Mouse (Mus musculus) adrenal gland, postnatal 14 days (tissue): ENCODE measurements at regions not wholly inside any gene's neighbourhood (a gene's known extent, or its start where the extent isn't known, plus 50 kb on each side); places are given as distances from the start of the nearest gene placed in this dataset.

Source experiments
- DNase-seq: peaks from one replicate; pipeline ENCODE4 v3.0.0; 2021; ENCODE audit warnings: mixed read lengths

GRCm38 (mm10) chr1:137428110-137428509, 467.9 kb upstream of the Nr5a2 start:
- no peak for DNase-seq

- DNase-seq, result no peak
These were observed 458.1 kb upstream of the Nr5a2 start for GRCm38 (mm10) chr1:137418388-137418787.

- DNase-seq, result no peak
These were observed 436.5 kb upstream of the Nr5a2 start for GRCm38 (mm10) chr1:137396736-137397135.

DNA sequence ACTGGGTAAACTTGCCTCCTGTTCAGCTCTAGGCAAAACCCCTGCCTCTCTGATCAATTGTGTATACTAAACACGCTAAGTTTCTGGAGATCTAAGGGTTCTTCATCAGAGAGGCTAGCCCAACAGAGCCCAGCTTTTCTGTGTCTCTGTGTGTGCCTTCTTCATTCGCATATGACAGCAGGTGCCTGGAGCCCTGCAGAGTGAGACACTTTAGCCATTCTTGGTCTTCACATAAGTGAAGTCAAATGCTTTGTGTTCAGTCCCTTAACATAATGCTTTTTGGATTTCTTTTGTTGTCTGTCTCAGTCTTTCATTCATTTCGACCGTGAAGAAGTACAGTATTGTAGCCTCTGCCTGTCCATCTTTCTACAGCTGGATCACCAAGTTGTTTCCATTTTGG, 427.3 kb upstream of the Nr5a2 start:
- no peak for DNase-seq

DNA sequence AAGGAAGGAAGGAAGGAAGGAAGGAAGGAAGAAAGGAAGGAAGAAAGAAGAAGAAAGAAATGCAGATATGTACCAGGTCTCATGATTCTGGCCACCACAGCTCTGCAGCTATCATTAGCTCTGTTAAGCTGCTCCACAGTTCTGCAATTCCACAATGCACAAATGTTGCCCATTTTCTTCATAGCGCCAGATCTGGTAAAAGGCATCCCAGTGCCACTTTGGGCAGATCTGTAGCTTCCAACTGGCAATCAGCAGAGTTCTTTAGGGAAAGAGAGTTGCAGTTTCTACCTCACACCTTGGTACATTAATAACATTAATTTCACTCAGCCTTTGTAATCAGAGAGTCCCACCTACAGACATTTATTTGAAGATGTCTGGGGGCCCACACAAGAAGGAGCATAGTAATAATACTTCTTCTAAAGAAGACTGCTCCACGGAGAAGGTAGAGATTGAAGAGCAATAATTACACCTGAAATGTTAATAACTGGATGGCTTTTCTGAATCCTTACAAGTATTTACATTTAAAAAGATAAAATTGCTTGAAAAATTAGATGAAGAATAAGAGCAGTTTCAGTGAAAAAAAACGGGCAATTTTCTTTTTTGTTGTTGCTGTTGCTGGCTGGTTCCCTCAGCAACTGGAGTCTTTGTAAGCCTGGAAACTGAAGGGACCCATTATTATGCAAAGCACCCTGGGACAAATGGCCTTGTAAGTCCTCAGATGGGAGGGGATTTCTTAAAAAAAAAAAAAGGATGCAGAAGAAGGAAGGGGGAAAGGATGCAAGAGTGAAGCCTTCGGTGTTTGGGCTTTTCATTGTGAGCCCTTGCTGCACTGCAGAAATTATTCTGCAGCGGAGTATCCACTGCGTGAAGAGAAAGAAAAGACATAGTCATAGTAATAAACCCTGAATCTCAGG, 418.1 kb upstream of the Nr5a2 start:
- no peak for DNase-seq

GRCm38 (mm10) chr1:137376685-137377084, 416.4 kb upstream of the Nr5a2 start:
- no peak for DNase-seq

GRCm38 (mm10) chr1:137374641-137375040, 414.4 kb upstream of the Nr5a2 start:
- DNase-seq, result peak; percentile 43

DNA sequence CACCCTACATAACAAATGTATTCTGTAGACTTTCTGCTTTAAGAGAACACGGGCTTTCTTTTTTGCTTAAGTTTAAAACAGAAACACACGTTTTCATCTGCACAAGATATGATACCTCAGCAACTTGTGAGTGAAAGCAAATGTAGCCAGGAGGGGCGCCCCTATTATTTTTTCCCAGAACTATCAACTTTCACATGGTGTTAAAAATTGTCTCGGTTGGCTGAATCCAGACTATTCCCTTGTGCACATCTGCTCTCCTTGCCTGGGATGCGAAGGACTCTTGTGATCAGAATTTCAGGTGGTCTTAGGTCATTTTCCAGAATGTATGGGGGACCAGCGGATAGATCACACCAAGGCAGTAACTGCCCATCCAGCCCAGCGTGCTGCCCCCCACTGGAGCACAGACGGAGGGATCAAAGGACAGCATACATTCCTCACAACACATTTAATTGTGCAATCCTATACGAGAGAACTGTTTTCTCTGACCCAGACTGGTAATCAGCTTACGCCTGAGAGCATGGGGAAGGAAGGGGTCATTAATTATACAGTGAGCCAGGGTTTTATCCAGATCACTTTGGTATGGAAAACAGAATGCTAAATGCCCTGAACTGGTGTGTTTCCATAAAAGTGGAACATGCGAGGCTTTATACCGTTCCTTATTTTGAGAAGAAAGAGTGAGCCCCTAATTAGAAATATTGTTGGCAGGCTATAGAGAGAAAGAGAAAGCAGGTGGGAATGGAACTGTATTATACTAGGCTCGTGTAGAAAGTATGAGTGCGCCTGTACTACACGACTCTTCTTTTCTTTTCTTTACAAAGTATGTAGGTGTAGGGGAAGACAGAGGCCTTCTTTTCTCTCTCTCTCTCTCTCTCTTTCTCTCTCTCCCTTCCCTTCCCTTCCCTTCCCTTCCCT, 413.5 kb upstream of the Nr5a2 start:
- no peak for DNase-seq

DNA sequence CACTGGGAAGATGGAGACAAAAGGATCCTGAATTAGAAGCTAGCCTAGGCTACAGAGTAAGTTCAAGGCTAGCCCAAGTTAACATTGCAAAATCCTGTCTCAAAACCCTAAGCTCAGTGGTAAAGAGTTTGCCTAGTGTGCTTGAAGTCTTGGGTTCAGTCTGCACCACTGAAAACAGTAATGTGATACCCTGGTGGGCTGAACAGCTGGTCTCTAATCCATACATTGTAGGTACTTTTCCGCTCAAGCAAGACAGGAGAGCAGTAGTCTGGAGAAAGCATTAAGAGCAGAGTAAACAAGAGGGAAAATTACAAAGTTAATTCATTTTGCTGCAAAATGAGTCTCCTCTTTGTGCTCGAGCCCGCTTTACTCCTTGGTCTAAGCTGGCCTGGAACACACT, 412.0 kb upstream of the Nr5a2 start:
- DNase-seq, result no peak

- no peak for DNase-seq
These were observed 404.1 kb upstream of the Nr5a2 start for GRCm38 (mm10) chr1:137364396-137364795.

GRCm38 (mm10) chr1:137363969-137364368, 403.7 kb upstream of the Nr5a2 start:
- DNase-seq, result no peak

- no peak for DNase-seq
These were observed 403.3 kb upstream of the Nr5a2 start for GRCm38 (mm10) chr1:137363561-137363960.

DNA sequence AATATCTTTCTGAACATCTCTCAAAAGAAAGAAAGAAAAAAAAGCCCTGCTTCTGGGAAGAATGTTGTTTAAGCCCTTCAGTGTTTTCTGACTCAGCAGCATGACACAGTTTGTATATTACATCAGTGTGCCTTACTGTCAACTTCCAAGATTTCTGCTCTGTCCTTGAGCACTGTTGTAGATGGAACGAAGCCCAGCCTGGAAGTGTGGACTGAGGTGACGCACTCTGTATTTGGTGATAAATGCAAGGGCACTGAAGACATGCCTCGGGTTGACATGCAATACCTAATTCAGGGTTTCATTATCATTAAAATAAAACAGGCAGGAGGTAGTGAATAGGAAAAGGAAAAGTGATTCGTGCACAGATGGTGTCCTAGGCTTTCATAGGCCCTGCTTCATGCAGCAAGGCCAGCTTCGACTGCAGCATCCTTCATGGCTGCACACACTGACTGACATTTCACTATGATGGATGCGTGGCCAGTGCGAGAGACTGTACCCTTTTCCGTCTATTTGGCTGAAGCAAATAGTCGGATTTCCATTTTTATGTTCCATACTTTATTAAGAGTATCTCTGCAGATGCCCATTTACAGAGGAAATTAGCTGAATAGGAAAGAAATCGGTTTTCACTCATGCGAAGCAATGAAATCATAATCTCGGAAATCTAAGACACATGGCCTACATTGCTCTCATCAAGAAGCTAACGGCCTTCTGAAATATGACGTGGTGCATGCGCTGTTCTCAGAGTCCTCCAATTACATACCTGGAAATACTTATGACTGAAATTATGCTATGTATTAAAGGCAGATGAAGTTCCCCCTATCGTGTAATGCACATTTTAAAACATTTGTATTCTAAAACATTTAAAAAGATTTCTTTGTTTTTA, 400.7 kb upstream of the Nr5a2 start:
- DNase-seq, result peak; percentile 84

DNA sequence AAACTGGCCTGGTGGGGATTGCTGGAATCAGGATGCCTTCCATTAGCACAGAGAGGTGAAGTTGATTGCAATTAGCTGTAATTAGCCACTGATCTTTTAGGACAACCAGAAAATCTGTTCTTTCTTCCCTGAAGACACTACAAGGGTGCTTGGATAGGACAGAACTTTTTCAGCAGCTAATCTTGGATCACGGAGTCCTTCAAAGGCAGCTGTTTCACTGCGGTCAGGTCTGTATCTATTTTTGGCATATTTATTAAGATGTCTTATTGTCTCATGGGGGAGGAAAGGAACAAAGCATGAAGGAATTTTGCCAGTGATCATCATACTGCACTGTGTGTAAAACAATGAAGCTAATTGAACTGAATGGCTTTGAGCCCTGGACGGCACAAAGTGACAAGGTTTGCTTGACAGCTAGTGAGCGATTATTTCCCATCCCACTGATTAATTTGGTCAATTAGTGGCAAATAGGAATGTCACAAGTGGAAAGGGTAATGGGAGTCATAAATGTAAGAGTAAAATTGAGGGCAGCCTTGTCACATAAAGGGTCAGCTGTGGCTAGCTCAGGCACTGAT, 395.8 kb upstream of the Nr5a2 start:
- no peak for DNase-seq

- DNase-seq, result no peak
These were observed 392.3 kb upstream of the Nr5a2 start for GRCm38 (mm10) chr1:137352390-137353027.

GRCm38 (mm10) chr1:137334137-137334536, 373.9 kb upstream of the Nr5a2 start:
- DNase-seq, result peak; percentile 6

DNA sequence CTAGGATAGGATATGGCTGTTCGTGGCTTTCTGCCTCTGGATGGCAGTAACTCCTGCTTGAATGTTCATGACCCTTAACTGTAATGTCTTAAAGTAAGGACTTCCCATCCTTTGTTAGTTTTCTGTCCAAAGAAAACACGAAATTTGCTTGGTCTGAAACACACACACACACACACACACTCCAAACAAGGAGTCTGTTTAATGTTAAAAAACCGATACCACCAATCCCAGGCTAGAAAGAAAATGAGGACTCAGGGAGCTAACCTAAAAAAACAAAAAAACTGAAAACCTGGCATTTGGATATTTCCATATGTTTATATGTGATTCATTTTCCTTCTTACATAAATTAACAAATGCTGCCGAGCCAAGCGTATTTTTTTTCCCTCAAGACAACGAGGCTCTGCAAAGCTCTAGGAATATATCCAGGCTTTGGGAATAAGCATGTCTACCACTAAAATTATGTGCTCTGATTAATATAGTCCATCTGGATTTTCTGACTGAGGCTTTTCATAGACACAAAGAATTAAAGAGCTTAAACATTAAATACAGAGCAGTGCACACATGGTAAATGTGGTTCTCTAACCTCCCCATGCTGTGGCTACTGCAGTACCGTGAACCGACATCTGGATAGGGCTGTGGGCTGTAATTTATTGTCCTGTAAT, 372.0 kb upstream of the Nr5a2 start:
- DNase-seq, result no peak

GRCm38 (mm10) chr1:137331746-137332107, 371.5 kb upstream of the Nr5a2 start:
- DNase-seq, result no peak

GRCm38 (mm10) chr1:137330634-137331033, 370.4 kb upstream of the Nr5a2 start:
- peak; percentile 51 for DNase-seq

- DNase-seq, result peak; percentile 12
These were observed 363.8 kb upstream of the Nr5a2 start for GRCm38 (mm10) chr1:137323884-137324594.
